ENCODE assay signal across 35 mouse cellular contexts in the genomic region with DNA sequence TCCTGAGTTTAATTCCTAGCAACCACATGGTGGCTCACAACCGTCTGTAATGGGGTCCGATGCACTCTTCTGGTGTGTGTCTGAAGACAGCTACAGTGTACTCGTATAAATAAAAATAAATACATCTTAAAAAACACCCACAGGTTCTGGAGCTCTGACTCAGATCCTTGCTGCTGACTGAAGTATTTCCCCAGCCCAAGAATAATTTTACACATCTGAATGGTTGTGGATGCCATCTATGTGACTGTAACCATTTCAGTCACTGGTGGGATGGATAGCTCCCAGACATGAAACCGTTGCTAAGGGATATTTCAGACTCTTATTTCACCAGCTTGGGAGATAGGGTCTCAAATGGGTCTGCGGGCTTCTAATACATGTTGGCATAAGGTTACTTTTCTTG.
"Had no signal": no experiment of that assay in that cellular context is flagged by ENCODE, and none has a peak within 500 bp of the region (broad histone marks: within the 10 kb centered on the region; RNA-seq: fewer than 3 reads in every experiment).

No protein-coding gene starts in this region.

- DNase-seq: heart, postnatal 10 days; heart, postnatal 14 days; heart, postnatal 36 days; heart, postnatal 4 days; kidney, adult 11 months; kidney, adult 18-20 months; kidney, adult 2 months; kidney, adult 8-10 months; kidney, adult 9 months; kidney, postnatal 10 days; kidney, postnatal 14 days; kidney, postnatal 25 days; kidney, postnatal 36 days; kidney, postnatal 4 days; layer of hippocampus, adult 9-11 months; layer of hippocampus, postnatal 36 days had no signal

- H3K36me3 ChIP-seq: heart, embryonic 10.5 days; heart, embryonic 12.5 days; heart, embryonic 13.5 days; heart, embryonic 15.5 days; hindbrain, embryonic 10.5 days; hindbrain, embryonic 12.5 days; hindbrain, embryonic 13.5 days; hindbrain, embryonic 15.5 days; intestine, embryonic 15.5 days; kidney, embryonic 15.5 days had no signal

- H3K27ac ChIP-seq: heart, embryonic 10.5 days; heart, embryonic 13.5 days; heart, embryonic 15.5 days; hindbrain, embryonic 10.5 days; hindbrain, embryonic 12.5 days; hindbrain, embryonic 13.5 days; hindbrain, embryonic 14.5 days; hindbrain, embryonic 15.5 days; hindbrain, postnatal 0 days; intestine, embryonic 15.5 days; kidney, embryonic 15.5 days; kidney, postnatal 0 days; layer of hippocampus, adult 2 months had no signal

- H3K4me3 ChIP-seq: heart, embryonic 10.5 days; heart, embryonic 12.5 days; heart, embryonic 13.5 days; heart, embryonic 15.5 days; hindbrain, embryonic 10.5 days; hindbrain, embryonic 12.5 days; hindbrain, embryonic 13.5 days; hindbrain, embryonic 15.5 days; intestine, embryonic 15.5 days; kidney, embryonic 15.5 days; layer of hippocampus, adult 2 months had no signal

- H3K4me1 ChIP-seq: intestine, embryonic 15.5 days had no signal

- H3K27me3 ChIP-seq: heart, embryonic 12.5 days; heart, embryonic 13.5 days; heart, embryonic 15.5 days; hindbrain, embryonic 12.5 days; hindbrain, embryonic 15.5 days; intestine, embryonic 15.5 days; kidney, embryonic 15.5 days had no signal

- H3K9ac ChIP-seq: heart, embryonic 12.5 days; heart, embryonic 13.5 days; heart, embryonic 15.5 days; hindbrain, embryonic 12.5 days; hindbrain, embryonic 13.5 days; hindbrain, embryonic 14.5 days; hindbrain, embryonic 15.5 days; intestine, embryonic 15.5 days; kidney, embryonic 15.5 days had no signal

- H3K9me3 ChIP-seq: heart, embryonic 15.5 days; hindbrain, embryonic 15.5 days; intestine, embryonic 15.5 days had no signal

- H3K4me2 ChIP-seq: heart, embryonic 11.5 days; heart, embryonic 12.5 days; heart, embryonic 13.5 days; heart, embryonic 15.5 days; hindbrain, embryonic 12.5 days; hindbrain, embryonic 13.5 days; hindbrain, embryonic 14.5 days; hindbrain, embryonic 15.5 days; intestine, embryonic 15.5 days; kidney, embryonic 15.5 days had no signal

- ATAC-seq: hindbrain, embryonic 16.5 days; hindbrain, postnatal 0 days; inflammation-experienced regulatory T-cells, adult 6 months; intestine, embryonic 15.5 days; intestine, embryonic 16.5 days; intestine, postnatal 0 days had no signal
